Mouse (Mus musculus): Measurements from ENCODE around the gene Acsl1. TPM values are rescaled to one million over a fixed set of nuclear protein-coding genes. Genes with fewer than 3 reads are reported as not detected.

The Acsl1 gene
- polyA plus RNA-seq (2015; fragmentation: Nextera tagmentation; extraction: Ambion mirVana), result 11.4 and 13.1 TPM in 2 replicates

DNA sequence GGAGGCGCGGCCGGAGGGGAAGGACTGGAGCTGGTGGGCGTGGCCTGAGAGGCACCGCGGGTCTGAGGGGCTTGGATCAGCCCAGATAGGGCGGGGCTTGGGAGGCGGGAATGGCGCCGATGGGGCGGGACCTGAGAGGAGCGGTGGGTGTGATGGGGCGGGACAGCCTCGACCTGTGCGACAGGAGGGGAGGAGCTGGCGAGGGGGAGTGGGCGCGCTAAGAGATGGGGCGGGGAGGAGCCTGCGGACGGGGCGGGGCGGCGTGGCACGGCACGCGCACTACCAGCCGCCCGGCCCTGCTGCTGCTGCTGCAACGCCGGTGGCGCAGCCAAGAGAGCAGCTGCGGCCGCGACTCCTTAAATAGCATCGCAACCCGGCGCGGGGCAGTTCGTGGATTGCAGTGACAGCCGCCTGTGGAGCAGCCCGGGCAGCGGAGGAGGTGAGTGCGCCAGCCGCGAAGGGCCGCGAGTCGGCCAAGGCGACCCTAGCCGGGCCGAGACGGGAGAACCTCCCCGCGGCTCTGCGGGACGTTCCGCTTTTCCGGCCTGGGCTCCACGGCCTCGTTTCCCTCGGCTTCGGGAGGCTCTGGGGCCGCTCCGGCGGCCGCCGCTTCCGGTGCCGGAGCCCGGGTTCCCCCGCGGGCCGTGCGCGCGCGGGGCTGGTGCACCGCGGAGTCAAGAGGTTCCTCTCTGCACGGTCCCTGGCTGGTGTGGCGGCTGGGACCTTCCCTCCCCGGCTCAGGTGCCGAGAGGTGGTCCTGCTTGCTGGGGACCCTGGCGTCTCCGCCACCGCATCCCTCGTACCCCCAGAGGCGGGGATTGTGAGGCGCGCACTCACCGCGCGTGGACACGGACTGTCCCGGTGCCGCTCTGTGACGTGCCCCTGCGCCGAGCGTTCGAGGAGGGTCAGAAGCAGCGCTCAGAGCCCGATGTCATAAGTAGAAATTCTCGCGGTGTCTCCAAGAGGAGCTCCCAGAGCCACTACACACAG lies at the start of gene Acsl1:
Gene Acsl1, plus strand, starts transcription at position 246 of the 990 bp plus-strand sequence.
- H3K36me3 ChIP-seq (ENCODE audit: control insufficient read depth, insufficient read depth), result no peaks in the 10 kb centered on the region
- H3K4me2 ChIP-seq (ENCODE audit: low read length), result peak within 1 kb of the TSS; percentile 92
- H3K4me1 ChIP-seq (replicated peaks; ENCODE audit: control insufficient read depth, insufficient read depth, low read length), result peaks cover 5% of the 10 kb centered on the region; the same call in 1 of the 2 replicates
- WGBS, result under 1% methylated on average over 99 of the region's 106 CpGs
- peak within 1 kb of the TSS; percentile 80 for H3K27ac ChIP-seq (ENCODE audit: low read length)
- H3K9ac ChIP-seq (replicated peaks; ENCODE audit: low read depth, low read length), result peak within 1 kb of the TSS; percentile 85
- H3K9me3 ChIP-seq (ENCODE audit: control insufficient read depth, low read length), result no peaks in the 10 kb centered on the region
- H3K4me3 ChIP-seq (replicated peaks; ENCODE audit: low read length), result peak within 1 kb of the TSS; percentile 91
- H3K27me3 ChIP-seq (replicated peaks; ENCODE audit: control insufficient read depth, insufficient read depth, low read length), result no peaks in the 10 kb centered on the region
- ATAC-seq, result peak; percentile 94

GRCm38 (mm10) chr8:46421515-46421914 lies 49.3 kb upstream of the Acsl1 start:
- Histone ChIP-seq H3K9ac (replicated peaks; ENCODE audit: low read depth, low read length) (no peak overlapping the region), H3K4me2 (ENCODE audit: low read length) (no peak overlapping the region), H3K9me3 (ENCODE audit: control insufficient read depth, low read length) (no peaks in the 10 kb centered on the region), H3K27me3 (replicated peaks; ENCODE audit: control insufficient read depth, insufficient read depth, low read length) (no peaks in the 10 kb centered on the region), H3K4me3 (replicated peaks; ENCODE audit: low read length) (no peak overlapping the region), H3K27ac (ENCODE audit: low read length) (no peak overlapping the region), H3K36me3 (ENCODE audit: control insufficient read depth, insufficient read depth) (no peaks in the 10 kb centered on the region), H3K4me1 (replicated peaks; ENCODE audit: control insufficient read depth, insufficient read depth, low read length) (no peaks in the 10 kb centered on the region)
- ATAC-seq, result no peak
- WGBS, result 78% methylated on average over 6 of the region's 6 CpGs

DNA sequence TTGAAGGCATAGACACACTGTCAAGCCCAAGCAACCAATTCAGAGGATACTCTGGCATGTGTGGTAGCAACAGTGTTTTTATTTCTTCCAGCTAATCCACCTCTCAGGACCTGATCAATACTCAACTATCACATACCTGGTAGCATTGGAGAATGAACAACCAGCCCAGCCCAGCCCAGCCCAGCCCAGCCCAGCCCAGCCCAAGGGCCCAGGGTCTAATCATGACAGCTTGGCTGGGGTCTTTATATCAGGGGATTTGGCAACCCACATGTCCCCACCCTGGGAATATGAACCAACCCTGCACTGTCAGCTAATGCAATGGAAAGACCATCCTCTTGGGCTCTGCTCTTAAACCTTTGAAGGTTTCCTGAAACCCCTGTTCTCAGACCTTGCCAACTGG lies 42.9 kb upstream of the Acsl1 start:
- Histone ChIP-seq H3K4me1 (replicated peaks; ENCODE audit: control insufficient read depth, insufficient read depth, low read length) (no peaks in the 10 kb centered on the region), H3K27me3 (replicated peaks; ENCODE audit: control insufficient read depth, insufficient read depth, low read length) (no peaks in the 10 kb centered on the region), H3K9ac (replicated peaks; ENCODE audit: low read depth, low read length) (no peak overlapping the region), H3K9me3 (ENCODE audit: control insufficient read depth, low read length) (no peaks in the 10 kb centered on the region), H3K4me2 (ENCODE audit: low read length) (no peak overlapping the region), H3K27ac (ENCODE audit: low read length) (no peak overlapping the region), H3K4me3 (replicated peaks; ENCODE audit: low read length) (no peak overlapping the region), H3K36me3 (ENCODE audit: control insufficient read depth, insufficient read depth) (no peaks in the 10 kb centered on the region)
- no peak for ATAC-seq

GRCm38 (mm10) chr8:46429871-46430270 lies 41.0 kb upstream of the Acsl1 start:
- H3K4me2 ChIP-seq (ENCODE audit: low read length), result no peak overlapping the region
- no peaks in the 10 kb centered on the region for H3K4me1 ChIP-seq (replicated peaks; ENCODE audit: control insufficient read depth, insufficient read depth, low read length)
- H3K4me3 ChIP-seq (replicated peaks; ENCODE audit: low read length), result no peak overlapping the region
- H3K9me3 ChIP-seq (ENCODE audit: control insufficient read depth, low read length), result no peaks in the 10 kb centered on the region
- H3K27me3 ChIP-seq (replicated peaks; ENCODE audit: control insufficient read depth, insufficient read depth, low read length), result no peaks in the 10 kb centered on the region
- 76% methylated on average over 7 of the region's 7 CpGs for WGBS
- H3K27ac ChIP-seq (ENCODE audit: low read length), result no peak overlapping the region
- H3K9ac ChIP-seq (replicated peaks; ENCODE audit: low read depth, low read length), result no peak overlapping the region
- no peaks in the 10 kb centered on the region for H3K36me3 ChIP-seq (ENCODE audit: control insufficient read depth, insufficient read depth)
- ATAC-seq, result no peak

- Histone ChIP-seq H3K36me3 (ENCODE audit: control insufficient read depth, insufficient read depth) (no peaks in the 10 kb centered on the region), H3K9ac (replicated peaks; ENCODE audit: low read depth, low read length) (no peak overlapping the region), H3K27ac (ENCODE audit: low read length) (no peak overlapping the region), H3K4me1 (replicated peaks; ENCODE audit: control insufficient read depth, insufficient read depth, low read length) (no peaks in the 10 kb centered on the region), H3K4me2 (ENCODE audit: low read length) (no peak overlapping the region), H3K27me3 (replicated peaks; ENCODE audit: control insufficient read depth, insufficient read depth, low read length) (no peaks in the 10 kb centered on the region), H3K9me3 (ENCODE audit: control insufficient read depth, low read length) (no peaks in the 10 kb centered on the region), H3K4me3 (replicated peaks; ENCODE audit: low read length) (no peak overlapping the region)
- ATAC-seq, result no peak
- WGBS, result 91% methylated on average over 4 of the region's 4 CpGs
Observed at GRCm38 (mm10) chr8:46431921-46432320, 38.9 kb upstream of the Acsl1 start.

GRCm38 (mm10) chr8:46432581-46432980 lies 38.3 kb upstream of the Acsl1 start:
- no peaks in the 10 kb centered on the region for H3K4me1 ChIP-seq (replicated peaks; ENCODE audit: control insufficient read depth, insufficient read depth, low read length)
- H3K36me3 ChIP-seq (ENCODE audit: control insufficient read depth, insufficient read depth), result no peaks in the 10 kb centered on the region
- H3K4me2 ChIP-seq (ENCODE audit: low read length), result no peak overlapping the region
- H3K4me3 ChIP-seq (replicated peaks; ENCODE audit: low read length), result no peak overlapping the region
- H3K27ac ChIP-seq (ENCODE audit: low read length), result no peak overlapping the region
- no peaks in the 10 kb centered on the region for H3K27me3 ChIP-seq (replicated peaks; ENCODE audit: control insufficient read depth, insufficient read depth, low read length)
- H3K9ac ChIP-seq (replicated peaks; ENCODE audit: low read depth, low read length), result no peak overlapping the region
- over 99% methylated on average over 3 of the region's 3 CpGs for WGBS
- H3K9me3 ChIP-seq (ENCODE audit: control insufficient read depth, low read length), result no peaks in the 10 kb centered on the region
- no peak for ATAC-seq

GRCm38 (mm10) chr8:46433656-46434055 lies 37.2 kb upstream of the Acsl1 start:
- Histone ChIP-seq H3K4me3 (replicated peaks; ENCODE audit: low read length) (no peak overlapping the region), H3K27ac (ENCODE audit: low read length) (no peak overlapping the region), H3K9me3 (ENCODE audit: control insufficient read depth, low read length) (no peaks in the 10 kb centered on the region), H3K4me1 (replicated peaks; ENCODE audit: control insufficient read depth, insufficient read depth, low read length) (no peaks in the 10 kb centered on the region), H3K9ac (replicated peaks; ENCODE audit: low read depth, low read length) (no peak overlapping the region), H3K36me3 (ENCODE audit: control insufficient read depth, insufficient read depth) (no peaks in the 10 kb centered on the region), H3K27me3 (replicated peaks; ENCODE audit: control insufficient read depth, insufficient read depth, low read length) (no peaks in the 10 kb centered on the region), H3K4me2 (ENCODE audit: low read length) (no peak overlapping the region)
- WGBS, result 63% methylated on average over 1 of the region's 1 CpGs
- ATAC-seq, result no peak

DNA sequence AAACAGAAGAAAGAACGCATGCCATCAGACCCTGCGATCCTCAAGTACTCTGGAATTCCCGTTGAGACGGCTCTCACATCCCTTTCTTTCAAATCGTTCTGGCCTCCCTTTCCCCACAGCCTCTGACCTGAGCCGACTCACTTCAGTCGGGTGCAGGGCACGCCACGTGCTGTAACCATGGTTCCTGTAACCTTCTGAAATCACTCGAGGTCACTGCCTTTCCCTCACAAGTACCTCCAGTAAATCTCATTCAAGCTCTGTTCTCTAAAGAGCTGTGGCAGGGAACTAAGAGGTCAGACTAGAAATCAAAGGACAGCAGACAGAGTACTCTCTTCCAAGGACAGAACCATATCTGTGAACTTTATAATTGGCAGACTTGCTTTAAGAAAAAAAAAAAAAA lies 32.3 kb upstream of the Acsl1 start:
- WGBS, result 73% methylated on average over 10 of the region's 10 CpGs
- no peak for ATAC-seq
- H3K4me3 ChIP-seq (replicated peaks; ENCODE audit: low read length), result no peak overlapping the region

GRCm38 (mm10) chr8:46445964-46446915 lies 24.6 kb upstream of the Acsl1 start:
- Histone ChIP-seq H3K4me3 (replicated peaks; ENCODE audit: low read length) (no peak overlapping the region), H3K4me2 (ENCODE audit: low read length) (no peak overlapping the region), H3K9me3 (ENCODE audit: control insufficient read depth, low read length) (no peaks in the 10 kb centered on the region), H3K27me3 (replicated peaks; ENCODE audit: control insufficient read depth, insufficient read depth, low read length) (no peaks in the 10 kb centered on the region), H3K27ac (ENCODE audit: low read length) (no peak overlapping the region), H3K36me3 (ENCODE audit: control insufficient read depth, insufficient read depth) (no peaks in the 10 kb centered on the region), H3K9ac (replicated peaks; ENCODE audit: low read depth, low read length) (no peak overlapping the region), H3K4me1 (replicated peaks; ENCODE audit: control insufficient read depth, insufficient read depth, low read length) (no peaks in the 10 kb centered on the region)
- ATAC-seq, result no peak
- WGBS, result 53% methylated on average over 12 of the region's 12 CpGs

More for the DNA sequence above, 32.3 kb upstream of the Acsl1 start:
- Histone ChIP-seq H3K4me2 (ENCODE audit: low read length) (no peak overlapping the region), H3K9ac (replicated peaks; ENCODE audit: low read depth, low read length) (no peak overlapping the region), H3K27me3 (replicated peaks; ENCODE audit: control insufficient read depth, insufficient read depth, low read length) (no peaks in the 10 kb centered on the region), H3K9me3 (ENCODE audit: control insufficient read depth, low read length) (no peaks in the 10 kb centered on the region), H3K4me1 (replicated peaks; ENCODE audit: control insufficient read depth, insufficient read depth, low read length) (no peaks in the 10 kb centered on the region), H3K36me3 (ENCODE audit: control insufficient read depth, insufficient read depth) (no peaks in the 10 kb centered on the region), H3K27ac (ENCODE audit: low read length) (no peak overlapping the region)

Measured in forebrain, embryonic 16.5 days (tissue).